Mouse (Mus musculus): Measurements from ENCODE around the gene Max.

Max gene

DNA sequence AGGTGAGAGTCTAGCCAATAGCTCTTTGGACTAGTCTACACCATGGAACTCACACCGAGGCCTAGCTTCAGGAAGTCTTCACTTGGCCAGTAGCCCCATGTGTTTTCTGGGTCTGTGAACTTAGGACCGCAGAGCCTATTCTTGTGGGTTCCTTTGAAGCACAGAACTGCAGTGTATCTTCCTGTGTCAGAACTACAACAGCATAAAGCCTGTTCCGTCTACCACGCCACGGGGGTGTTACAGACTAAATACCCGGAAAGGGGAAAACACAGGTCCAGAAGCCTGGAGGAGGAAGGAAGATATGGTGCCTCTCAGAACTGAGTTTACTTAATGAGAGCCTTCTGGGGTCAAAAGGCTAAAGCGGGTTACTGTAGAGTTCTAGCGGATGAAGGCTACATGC is 38.9 kb downstream of the Max start:
- DNase-seq (ENCODE audit: low read depth, low spot score): no peak

DNA sequence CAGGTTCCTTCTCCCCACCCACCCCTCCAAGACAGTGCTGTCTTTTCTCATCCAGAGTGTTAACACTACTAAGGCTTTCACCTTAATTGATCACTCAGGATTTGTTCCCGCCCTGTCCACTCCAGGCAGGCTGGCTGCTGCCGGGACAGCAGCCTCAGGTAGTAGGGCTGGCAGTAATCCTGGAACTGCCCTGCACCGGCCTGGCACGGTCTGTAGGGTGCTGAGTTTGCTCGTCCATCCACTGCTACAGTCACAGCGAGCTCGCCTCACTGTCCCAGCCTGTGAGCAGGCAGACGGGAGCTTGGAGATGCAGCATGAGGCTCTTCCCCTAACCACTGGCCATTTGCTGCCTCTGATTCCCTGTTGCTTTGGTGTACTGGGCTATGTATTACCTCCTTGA is 41.0 kb downstream of the Max start:
- DNase-seq (ENCODE audit: low read depth, low spot score): peak; percentile 38

- no peak for DNase-seq (ENCODE audit: low read depth, low spot score)
Observed at GRCm38 (mm10) chr12:76920398-76920797, 41.6 kb downstream of the Max start.

GRCm38 (mm10) chr12:76918855-76919254 is 43.1 kb downstream of the Max start:
- DNase-seq (ENCODE audit: low read depth, low spot score): no peak

DNA sequence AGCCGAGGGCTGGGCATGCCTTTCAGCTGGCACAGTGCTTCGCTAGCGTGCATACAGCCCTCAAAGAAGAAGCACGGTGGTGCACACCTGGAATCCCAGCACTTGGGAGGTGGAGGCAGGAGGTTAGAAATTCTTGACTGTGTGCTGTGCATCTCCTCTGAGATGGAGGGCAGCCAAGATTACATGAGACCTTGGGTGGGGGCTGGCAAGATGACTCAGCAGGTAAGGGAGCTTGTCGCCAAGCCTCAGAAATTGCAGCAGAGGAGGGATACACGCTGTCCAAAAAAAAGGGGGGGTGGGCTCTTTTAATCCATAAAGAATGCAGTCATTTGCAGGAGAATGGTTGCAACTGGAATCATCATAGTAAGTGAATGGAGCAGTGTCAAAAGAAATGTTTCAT is 43.9 kb downstream of the Max start:
- no peak for DNase-seq (ENCODE audit: low read depth, low spot score)

GRCm38 (mm10) chr12:76916163-76916562 is 45.8 kb downstream of the Max start:
- no peak for DNase-seq (ENCODE audit: low read depth, low spot score)

DNA sequence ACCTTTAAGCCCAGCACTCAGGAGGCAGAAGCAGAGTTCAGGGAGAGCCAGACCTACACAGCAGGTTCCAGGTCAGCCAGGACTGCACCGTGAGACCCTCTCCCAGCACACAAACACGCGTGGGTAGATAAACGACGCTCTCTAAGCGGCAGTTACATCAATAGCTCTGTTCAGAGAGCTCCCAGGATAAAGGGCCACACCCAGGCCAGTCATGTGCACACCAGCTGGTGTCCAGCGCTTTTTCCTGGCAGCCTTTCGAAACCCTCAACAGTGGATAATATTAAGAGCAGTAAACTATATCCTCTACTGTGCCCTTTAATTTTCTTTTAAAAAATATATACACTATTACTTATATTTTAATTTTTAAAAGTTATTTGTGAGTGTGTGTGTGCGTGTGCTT is 49.8 kb downstream of the Max start:
- DNase-seq (ENCODE audit: low read depth, low spot score): no peak

DNA sequence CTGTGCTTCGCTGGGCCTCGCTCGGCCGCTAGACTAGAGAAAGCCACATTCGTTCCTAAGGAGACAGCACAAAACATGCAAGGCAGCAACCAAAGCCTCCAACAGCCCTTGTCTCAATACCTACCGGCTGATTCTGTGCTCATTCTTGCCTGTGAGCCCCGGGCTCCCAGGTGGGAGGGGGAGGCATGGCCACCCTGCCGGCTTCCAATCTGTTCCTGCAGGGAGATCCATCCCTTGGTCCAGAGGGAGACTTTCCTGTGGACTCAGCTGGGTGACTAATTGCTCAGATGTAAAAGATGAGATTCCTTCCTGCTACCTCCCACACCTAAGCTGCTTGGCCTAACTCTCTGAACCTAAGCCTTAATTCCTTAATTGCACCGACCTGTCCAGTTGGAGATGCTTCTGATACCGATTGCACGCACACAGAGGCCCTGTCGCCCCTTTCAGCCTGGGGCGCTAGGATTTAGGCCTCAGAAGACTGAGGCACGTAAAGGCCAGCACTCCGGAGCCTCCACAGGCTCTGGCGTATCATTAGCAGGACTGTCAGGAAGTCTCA is 50.8 kb downstream of the Max start:
- peak; percentile 92 for DNase-seq (ENCODE audit: low read depth, low spot score)

- DNase-seq (ENCODE audit: low read depth, low spot score): peak; percentile 82
Observed at GRCm38 (mm10) chr12:76910258-76910940, 51.6 kb downstream of the Max start.

GRCm38 (mm10) chr12:76909218-76909617 is 52.8 kb downstream of the Max start:
- DNase-seq (ENCODE audit: low read depth, low spot score): no peak

DNA sequence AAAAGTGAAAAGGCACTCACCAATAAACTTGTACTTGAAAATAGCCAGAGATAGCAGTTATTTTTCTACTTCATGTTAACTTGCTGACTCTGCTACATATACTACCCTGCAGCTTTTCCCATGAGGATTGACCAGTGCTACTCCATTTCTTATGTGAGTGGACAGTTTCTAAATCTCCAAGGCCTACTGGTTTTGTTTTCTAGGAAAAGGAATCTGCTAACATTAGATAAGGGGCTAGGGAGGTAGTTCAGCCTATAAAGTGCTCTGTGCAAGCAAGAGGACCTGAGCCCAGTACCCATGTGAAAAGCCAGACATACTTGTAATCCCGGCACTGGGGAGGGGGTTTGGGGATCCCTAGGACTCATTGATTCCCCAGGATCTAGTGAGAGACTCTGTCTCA is 55.7 kb downstream of the Max start:
- DNase-seq (ENCODE audit: low read depth, low spot score): no peak

- DNase-seq (ENCODE audit: low read depth, low spot score): no peak
Observed at GRCm38 (mm10) chr12:76901508-76902294, 60.3 kb downstream of the Max start.

- DNase-seq (ENCODE audit: low read depth, low spot score): peak; percentile 34
Observed at GRCm38 (mm10) chr12:76899261-76899975, 62.6 kb downstream of the Max start.

DNA sequence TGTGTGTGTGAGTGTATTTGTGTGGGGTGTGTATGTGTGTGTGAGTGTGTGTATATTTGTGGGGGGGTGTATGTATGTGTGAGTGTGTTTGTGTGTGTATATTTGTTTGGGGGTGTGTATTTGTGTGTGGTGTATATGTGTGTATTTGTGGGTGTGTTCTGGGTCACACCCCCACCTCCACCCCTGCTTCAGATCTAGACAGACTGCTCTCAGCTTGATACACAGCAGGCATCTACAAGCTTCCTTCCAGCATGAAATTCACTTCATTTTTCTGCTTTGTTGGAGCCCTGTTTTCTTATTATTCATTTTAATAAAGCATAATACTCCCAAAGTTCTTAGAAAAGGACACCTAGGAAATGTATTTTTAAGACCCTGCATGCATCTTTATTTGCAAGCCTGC is 63.9 kb downstream of the Max start:
- DNase-seq (ENCODE audit: low read depth, low spot score): peak; percentile 66

GRCm38 (mm10) chr12:76897006-76897405 is 65.0 kb downstream of the Max start:
- DNase-seq (ENCODE audit: low read depth, low spot score): peak; percentile 35

GRCm38 (mm10) chr12:76896566-76896965 is 65.4 kb downstream of the Max start:
- no peak for DNase-seq (ENCODE audit: low read depth, low spot score)

DNA sequence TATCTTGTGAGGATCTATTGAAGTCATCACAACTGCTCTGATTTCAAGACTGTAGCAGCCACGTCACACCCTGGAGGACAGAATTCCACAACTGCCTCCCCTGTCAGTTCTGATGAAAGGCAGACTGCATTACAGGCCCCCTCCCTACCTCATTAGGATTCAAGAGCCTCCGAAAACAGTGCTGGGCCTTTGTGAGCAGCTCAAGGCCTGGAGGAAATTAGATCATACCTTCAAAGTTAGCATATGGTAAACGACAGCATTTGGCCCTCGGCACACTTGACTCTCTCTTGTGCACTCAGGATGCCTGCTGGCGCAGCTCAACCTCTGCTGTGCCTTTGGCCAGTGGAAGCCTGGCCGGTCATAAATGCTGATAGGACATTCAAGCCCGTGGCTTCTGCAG is 66.2 kb downstream of the Max start:
- DNase-seq (ENCODE audit: low read depth, low spot score): peak; percentile 95

DNA sequence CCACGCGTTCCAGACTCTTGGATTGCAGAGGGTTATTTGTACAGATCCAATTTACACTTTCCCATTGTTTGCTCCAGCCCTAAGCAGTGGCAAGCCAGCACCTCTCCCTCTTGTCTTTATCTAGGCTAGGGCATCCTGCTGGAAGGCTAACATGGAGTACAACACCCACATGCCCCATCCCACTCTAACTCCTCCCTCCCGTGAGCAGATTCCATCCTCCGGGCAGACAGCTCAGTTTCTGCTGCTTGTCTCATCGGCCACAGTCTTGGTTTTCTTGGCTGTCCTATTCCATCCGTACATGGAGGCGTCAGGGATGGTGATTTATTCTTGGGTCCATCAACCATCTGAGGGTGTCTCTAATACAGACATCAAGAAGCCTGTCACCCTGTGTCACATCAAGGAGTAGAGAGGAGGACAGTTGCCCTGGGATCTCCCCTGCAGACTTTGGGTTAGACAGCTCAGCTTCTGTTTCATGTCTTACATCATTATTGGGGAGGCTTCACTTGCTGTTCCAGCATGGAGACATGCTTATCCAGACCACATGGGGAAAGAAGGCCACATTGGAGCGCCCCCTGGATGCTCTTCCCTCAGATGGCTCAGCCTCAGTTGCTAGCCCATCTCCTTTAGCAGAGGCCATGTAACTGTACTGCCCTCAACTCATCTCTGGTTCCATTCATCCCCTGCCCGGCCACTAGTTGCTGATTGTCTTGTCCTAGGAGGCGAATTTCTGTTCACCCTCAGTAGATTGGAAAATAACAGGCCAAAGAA is 67.0 kb downstream of the Max start:
- DNase-seq (ENCODE audit: low read depth, low spot score): peak; percentile 37

DNA sequence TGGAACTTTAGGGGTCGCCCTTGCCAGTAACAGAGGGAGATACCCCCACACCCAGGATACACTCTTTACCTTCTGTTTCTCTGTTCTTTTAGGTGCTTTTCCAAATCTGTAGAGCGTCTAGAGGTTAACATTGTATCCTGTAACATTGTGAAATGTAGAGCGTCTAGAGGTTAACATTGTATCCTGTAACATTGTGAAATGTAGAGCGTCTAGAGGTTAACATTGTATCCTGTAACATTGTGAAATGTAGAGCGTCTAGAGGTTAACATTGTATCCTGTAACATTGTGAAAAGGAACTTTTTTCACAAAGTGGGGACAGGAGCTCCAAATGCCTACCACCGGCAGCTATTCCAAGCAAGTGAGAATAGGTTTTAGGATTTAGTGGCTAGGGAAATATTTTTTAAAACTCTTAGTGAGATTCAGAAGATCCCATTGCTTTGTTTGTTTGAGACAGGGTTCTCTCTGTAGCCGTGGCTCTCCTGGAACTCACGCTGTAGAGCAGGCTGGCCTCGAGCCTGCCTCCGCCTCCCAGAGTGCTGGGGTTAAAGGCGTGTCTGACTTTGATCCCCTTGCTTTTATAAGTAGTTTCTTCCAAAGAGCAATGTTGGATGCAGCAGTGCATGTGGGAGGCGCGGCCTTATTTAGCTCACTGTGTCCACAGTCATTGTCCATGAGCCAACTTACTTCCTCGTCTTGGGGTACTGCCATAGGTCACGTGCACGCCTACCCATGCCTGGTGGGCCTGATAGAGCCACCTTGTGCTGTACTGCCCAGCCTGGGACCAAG is 68.9 kb downstream of the Max start:
- no peak for DNase-seq (ENCODE audit: low read depth, low spot score)

- DNase-seq (ENCODE audit: low read depth, low spot score): no peak
Observed at GRCm38 (mm10) chr12:76891160-76891559, 70.8 kb downstream of the Max start.

Measured in brain, adult 2 months (tissue).